Comparison of ENCODE assay signal across 13 mouse cellular contexts in the genomic region with DNA sequence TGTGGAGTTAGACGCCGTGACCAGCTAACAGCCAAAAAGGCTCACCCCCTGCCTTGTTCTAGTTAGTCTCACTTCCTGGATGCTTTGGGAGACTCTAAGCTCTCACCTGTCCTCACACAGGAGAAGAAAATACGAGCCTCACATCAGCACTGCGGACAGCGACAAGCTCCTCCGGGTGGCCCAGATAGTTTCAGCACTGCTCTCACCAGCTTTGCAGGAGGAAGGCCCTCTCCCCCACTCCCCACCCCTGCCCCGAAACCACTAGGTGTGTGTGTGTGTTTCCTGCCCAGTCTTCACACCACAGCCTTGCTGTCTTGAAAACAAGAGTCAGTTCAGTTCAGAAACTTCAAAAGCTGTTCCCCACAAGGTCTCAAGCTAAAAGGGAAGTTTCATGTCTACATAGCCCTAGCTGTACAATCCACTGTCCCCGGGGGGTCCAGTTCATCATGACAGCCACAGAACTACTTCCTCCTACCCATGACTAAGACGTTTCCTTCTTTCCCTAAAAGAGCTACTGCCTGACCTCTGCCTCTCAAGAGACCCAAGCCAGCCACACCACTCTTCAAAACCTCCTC. TPM values are rescaled to one million over a fixed set of nuclear protein-coding genes. Genes with fewer than 3 reads are reported as not detected.
A peak's percentile ranks its signal among the peaks of the same experiment; 100 is the strongest.
DNase-seq lines count a peak whose midpoint lies in the region; ATAC-seq and TF ChIP-seq lines count a peak whose summit lies in the region.
"Had no signal": no experiment of that assay in that cellular context is flagged by ENCODE, and none has a peak within 500 bp of the region (broad histone marks: within the 10 kb centered on the region; RNA-seq: fewer than 3 reads in every experiment).

No protein-coding gene starts in this region.

- no peaks in the 10 kb centered on the region for H3K9me3 ChIP-seq in lung, embryonic 14.5 days (ENCODE audit: low read depth, low read length)
- H3K9me3 ChIP-seq in MEL (replicated peaks; ENCODE audit: insufficient read depth, low read length): no peaks in the 10 kb centered on the region
- H3K9me3 ChIP-seq: embryonic facial prominence, embryonic 13.5 days; neural tube, embryonic 12.5 days had no signal

- TF ChIP-seq POLR2A in lung, adult 2 months (IDR thresholded peaks at IDR 0.05; ENCODE audit: borderline replicate concordance, extremely low read depth, low read depth, low read length): no peak
- TF ChIP-seq POLR2A in MEL (IDR thresholded peaks at IDR 0.05; ENCODE audit: control insufficient read depth in 1 of 2, insufficient read depth in 1 of 2, low read depth in 1 of 2, low read length in 2 of 2, poor library complexity in 1 of 2): no peak

- DNase-seq in adrenal gland, postnatal 14 days: peak; percentile 54
- DNase-seq in adrenal gland, postnatal 4 days (ENCODE audit: low spot score in 2 of 2): no peak
- peak; percentile 79 for DNase-seq in lung, embryonic 14.5 days
- DNase-seq in lung, adult 2 months: no peak
- peak; percentile 33 for DNase-seq in MEL (ENCODE audit: low read depth, low spot score)
- DNase-seq in right cerebral cortex, postnatal 14 days: no peak
- DNase-seq in MN1 (ENCODE audit: low spot score): no peak
- DNase-seq: lung, postnatal 36 days had no signal

- TF ChIP-seq EP300 in MEL (IDR thresholded peaks at IDR 0.05; ENCODE audit: low read depth in 1 of 2, low read length in 2 of 2): no peak

- H3K4me2 ChIP-seq in lung, embryonic 14.5 days: no peak overlapping the region
- H3K4me2 ChIP-seq: embryonic facial prominence, embryonic 13.5 days; neural tube, embryonic 12.5 days had no signal

- 32% methylated on average over 9 of the region's 9 CpGs for WGBS in lung, embryonic 14.5 days
- 32% methylated on average over 9 of the region's 9 CpGs for WGBS in lung, adult 2 months

- peaks cover 12% of the 10 kb centered on the region; the same call in 1 of the 2 replicates for H3K27me3 ChIP-seq in lung, embryonic 14.5 days (ENCODE audit: insufficient read depth, low read length)
- H3K27me3 ChIP-seq in MEL (ENCODE audit: control insufficient read depth in 1 of 2, insufficient read depth in 2 of 2, low read length in 2 of 2): no peaks in the 10 kb centered on the region; a peak in 1 of 4 replicates
- H3K27me3 ChIP-seq: neural tube, embryonic 12.5 days had no signal

- H3K27ac ChIP-seq in lung, embryonic 14.5 days (ENCODE audit: low read depth): no peak overlapping the region
- H3K27ac ChIP-seq in MEL (ENCODE audit: control insufficient read depth, low read depth, low read length): no peak overlapping the region
- H3K27ac ChIP-seq: embryonic facial prominence, embryonic 13.5 days; left cerebral cortex, adult 2 months; neural tube, embryonic 12.5 days had no signal

- H3K36me3 ChIP-seq in lung, embryonic 14.5 days (ENCODE audit: insufficient read depth): no peaks in the 10 kb centered on the region
- no peaks in the 10 kb centered on the region for H3K36me3 ChIP-seq in MEL (ENCODE audit: control insufficient read depth in 1 of 2, insufficient read depth in 2 of 2, low read length in 2 of 2)
- H3K36me3 ChIP-seq: embryonic facial prominence, embryonic 13.5 days; neural tube, embryonic 12.5 days had no signal

- H3K79me2 ChIP-seq in MEL (ENCODE audit: control insufficient read depth, insufficient read depth, low read length, poor library complexity): no peaks in the 10 kb centered on the region

- no peak for ATAC-seq in lung, embryonic 14.5 days (ENCODE audit: insufficient read depth)
- ATAC-seq in granulocyte monocyte progenitor cell, adult 5-6 weeks (replicated peaks; ENCODE audit: poor library complexity, severe bottlenecking): peak; percentile 82

- H3K4me3 ChIP-seq in lung, embryonic 14.5 days (ENCODE audit: low read depth, low read length): no peak overlapping the region
- H3K4me3 ChIP-seq in lung, adult 2 months (replicated peaks; ENCODE audit: extremely low read depth, low read depth, low read length): no peak overlapping the region
- H3K4me3 ChIP-seq in MEL (ENCODE audit: control insufficient read depth in 1 of 2, insufficient read depth in 1 of 2, low read depth in 2 of 2, low read length in 2 of 2): no peak overlapping the region
- H3K4me3 ChIP-seq: embryonic facial prominence, embryonic 13.5 days; left cerebral cortex, adult 2 months; neural tube, embryonic 12.5 days had no signal

- H3K4me1 ChIP-seq in lung, embryonic 14.5 days (ENCODE audit: insufficient read depth): no peaks in the 10 kb centered on the region
- H3K4me1 ChIP-seq in lung, adult 2 months (ENCODE audit: control insufficient read depth, insufficient read depth, low read length): no peaks in the 10 kb centered on the region
- H3K4me1 ChIP-seq in MEL (ENCODE audit: control insufficient read depth in 1 of 2, insufficient read depth in 2 of 2, low read length in 2 of 2): no peaks in the 10 kb centered on the region

- H3K9ac ChIP-seq in lung, embryonic 14.5 days: no peak overlapping the region
- H3K9ac ChIP-seq in MEL (ENCODE audit: control insufficient read depth, low read depth, low read length, poor library complexity, severe bottlenecking): no peak overlapping the region
- H3K9ac ChIP-seq: embryonic facial prominence, embryonic 13.5 days; neural tube, embryonic 12.5 days had no signal

- TF ChIP-seq RAD21 in MEL (IDR thresholded peaks at IDR 0.05; ENCODE audit: low read depth, low read length): no peak

- TF ChIP-seq CTCF in lung, embryonic 14.5 days (IDR thresholded peaks at IDR 0.05; ENCODE audit: low read depth): no peak
- TF ChIP-seq CTCF in lung, adult 2 months (IDR thresholded peaks at IDR 0.05; ENCODE audit: insufficient read depth, low read length): no peak
- no peak for TF ChIP-seq CTCF in MEL (IDR thresholded peaks at IDR 0.05 in 2 of 3, conservative IDR thresholded peaks at IDR 0.05 in 1 of 3; ENCODE audit: control insufficient read depth in 1 of 3, insufficient read depth in 1 of 3, low read depth in 2 of 3, low read length in 3 of 3, poor library complexity in 1 of 3, severe bottlenecking in 1 of 3)

TF ChIP-seq in MEL, 35 proteins besides CTCF, POLR2A, EP300 and RAD21:
- TF ChIP-seq POLR2AphosphoS2 (IDR thresholded peaks at IDR 0.05; ENCODE audit: low read length) (no peak), ZKSCAN1 (IDR thresholded peaks at IDR 0.05; ENCODE audit: low read depth, low read length) (no peak), USF1 (IDR thresholded peaks at IDR 0.05; ENCODE audit: low read depth, low read length) (no peak), TCF12 (IDR thresholded peaks at IDR 0.05; ENCODE audit: low read depth, low read length) (no peak), SMC3 (IDR thresholded peaks at IDR 0.05; ENCODE audit: low read depth, low read length) (no peak), MAFK (IDR thresholded peaks at IDR 0.05; ENCODE audit: borderline replicate concordance, low read depth, low read length) (no peak), RCOR1 (IDR thresholded peaks at IDR 0.05; ENCODE audit: low read depth, low read length) (no peak), MYB (IDR thresholded peaks at IDR 0.05; ENCODE audit: low read depth, low read length) (no peak), HCFC1 (IDR thresholded peaks at IDR 0.05; ENCODE audit: low read depth, low read length) (no peak), ETS1 (IDR thresholded peaks at IDR 0.05; ENCODE audit: low read depth, low read length) (no peak), CHD2 (IDR thresholded peaks at IDR 0.05; ENCODE audit: low read length) (no peak), ZC3H11A (IDR thresholded peaks at IDR 0.05; ENCODE audit: low read depth, low read length) (no peak), GABPA (IDR thresholded peaks at IDR 0.05; ENCODE audit: low read depth, low read length) (no peak), TAL1 (IDR thresholded peaks at IDR 0.05; ENCODE audit: low read length) (no peak), KAT2A (conservative IDR thresholded peaks at IDR 0.05; ENCODE audit: low read depth, low read length) (no peak), ELF1 (IDR thresholded peaks at IDR 0.05; ENCODE audit: low read depth, low read length) (no peak), USF2 (IDR thresholded peaks at IDR 0.05; ENCODE audit: borderline replicate concordance in 1 of 2, insufficient read depth in 1 of 2, low read depth in 1 of 2, low read length in 2 of 2) (no peak), POLR2AphosphoS5 (IDR thresholded peaks at IDR 0.05; ENCODE audit: borderline replicate concordance, low read depth, low read length) (no peak), MYC (IDR thresholded peaks at IDR 0.05; ENCODE audit: low read depth, low read length) (no peak), MEF2A (IDR thresholded peaks at IDR 0.05; ENCODE audit: extremely low read depth, insufficient replicate concordance, low read depth, low read length, poor library complexity, severe bottlenecking) (no peak)

RNA-seq across cellular contexts. Expression of a gene that starts 7.6 kb away (rescaled TPM):
- 4.2 and 5.1 TPM in 2 replicates for total RNA-seq in adrenal gland, postnatal 14 days (2021)
- 10 to 100 TPM; 12.5 to 13.0 TPM for total RNA-seq in adrenal gland, postnatal 4 days (2021)
- 0.30 and 0.57 TPM in 2 replicates for polyA plus RNA-seq in lung, embryonic 14.5 days (2014; fragmentation: Nextera tagmentation; extraction: Ambion mirVana)
- 0.15 and 0.20 TPM in 2 replicates for polyA plus RNA-seq in lung, adult 2 months (2012; rRNA removed)
- not detected in 2 replicates for total RNA-seq in MEL (2012; rRNA removed)
- polyA plus RNA-seq in MEL (2012; ENCODE audit: insufficient read depth in 1 of 2, insufficient read length in 2 of 2, low read depth in 1 of 2, low replicate concordance in 2 of 2, missing spikeins in 1 of 2): not detected
- not detected in 2 replicates for total RNA-seq in granulocyte monocyte progenitor cell, adult 5-6 weeks (2014; fragmentation: Nextera tagmentation)
- not detected in 2 replicates for total RNA-seq in granulocyte monocyte progenitor cell, adult 5-6 weeks (2017)
- polyA plus RNA-seq: C2C12 had no signal

Comparison
In these comparisons a context has a peak if more than half of its experiments do, and no peak if none do; other contexts are left out.
1. DNase-seq: peak in adrenal gland, postnatal 14 days (single experiment), lung, embryonic 14.5 days (single experiment) and MEL (single experiment); none in adrenal gland, postnatal 4 days (0 of 2), lung, adult 2 months (single experiment), right cerebral cortex, postnatal 14 days (single experiment) and MN1 (single experiment).